Mouse (Mus musculus): Measurements from ENCODE around the gene Adamts12. TPM values are rescaled to one million over a fixed set of nuclear protein-coding genes. Genes with fewer than 3 reads are reported as not detected.

The Adamts12 gene
- 3.0 and 5.1 TPM in 2 replicates for polyA plus RNA-seq (2016; fragmentation: Nextera tagmentation; extraction: Ambion mirVana)

- H3K4me3 ChIP-seq = peak within 1 kb of the TSS; percentile 31
- H3K9ac ChIP-seq (replicated peaks) = 0 out of 2 replicates have a peak within 1 kb of the TSS, but pooled peaks have one; percentile 15
- H3K4me2 ChIP-seq (replicated peaks) = peak within 1 kb of the TSS; percentile 51
- peaks cover 29% of the 10 kb centered on the region for H3K4me1 ChIP-seq
- no peaks in the 10 kb centered on the region for H3K9me3 ChIP-seq
- H3K36me3 ChIP-seq = no peaks in the 10 kb centered on the region
- H3K27ac ChIP-seq (replicated peaks) = peak within 1 kb of the TSS; percentile 46
- ATAC-seq (ENCODE audit: low FRiP score, low read depth) = peak; percentile 67
- WGBS = 3% methylated on average over 25 of the region's 25 CpGs
- no peaks in the 10 kb centered on the region; the same call in none of the 2 replicates for H3K27me3 ChIP-seq
Observed at GRCm38 (mm10) chr15:11064558-11065411, at the start of gene Adamts12. Gene Adamts12, plus strand, starts transcription at chr15:11064790.

- H3K27me3 ChIP-seq = no peaks in the 10 kb centered on the region
- ATAC-seq (ENCODE audit: low FRiP score, low read depth) = no peak
- 11% methylated on average over 2 of the region's 2 CpGs for WGBS
- H3K36me3 ChIP-seq = no peaks in the 10 kb centered on the region
- H3K4me2 ChIP-seq (replicated peaks) = no peak overlapping the region
- H3K4me1 ChIP-seq = no peaks in the 10 kb centered on the region
- H3K9me3 ChIP-seq = no peaks in the 10 kb centered on the region
- H3K4me3 ChIP-seq = no peak overlapping the region
- H3K9ac ChIP-seq (replicated peaks) = no peak overlapping the region
- no peak overlapping the region for H3K27ac ChIP-seq (replicated peaks)
Observed at GRCm38 (mm10) chr15:11014931-11015330, 49.7 kb upstream of the Adamts12 start.

GRCm38 (mm10) chr15:11026801-11027561 is 37.6 kb upstream of the Adamts12 start:
- H3K4me1 ChIP-seq = no peaks in the 10 kb centered on the region
- H3K9me3 ChIP-seq = no peaks in the 10 kb centered on the region
- H3K4me2 ChIP-seq (replicated peaks) = no peak overlapping the region
- H3K4me3 ChIP-seq = no peak overlapping the region
- no peak overlapping the region for H3K27ac ChIP-seq (replicated peaks)
- WGBS = 79% methylated on average over 4 of the region's 4 CpGs
- H3K9ac ChIP-seq (replicated peaks) = no peak overlapping the region
- H3K36me3 ChIP-seq = no peaks in the 10 kb centered on the region
- no peaks in the 10 kb centered on the region for H3K27me3 ChIP-seq
- no peak for ATAC-seq (ENCODE audit: low FRiP score, low read depth)

- no peak for ATAC-seq (ENCODE audit: low FRiP score, low read depth)
- Histone ChIP-seq H3K9me3 (no peaks in the 10 kb centered on the region), H3K4me1 (no peaks in the 10 kb centered on the region), H3K4me3 (no peak overlapping the region), H3K27me3 (peaks cover 21% of the 10 kb centered on the region), H3K4me2 (replicated peaks) (no peak overlapping the region), H3K9ac (replicated peaks) (no peak overlapping the region), H3K36me3 (no peaks in the 10 kb centered on the region), H3K27ac (replicated peaks) (no peak overlapping the region)
- WGBS = 81% methylated on average over 3 of the region's 3 CpGs
Observed at GRCm38 (mm10) chr15:11030188-11030587, 34.4 kb upstream of the Adamts12 start.

- WGBS = 5% methylated on average over 34 of the region's 34 CpGs
- H3K27me3 ChIP-seq = peaks cover 53% of the 10 kb centered on the region
- ATAC-seq (ENCODE audit: low FRiP score, low read depth) = no peak
Observed at GRCm38 (mm10) chr15:11035947-11036474, 28.6 kb upstream of the Adamts12 start.

GRCm38 (mm10) chr15:11036535-11037375 is 27.8 kb upstream of the Adamts12 start:
- WGBS = 3% methylated on average over 49 of the region's 49 CpGs
- peak overlapping the region; percentile 24; the same call in 1 of the 2 replicates for H3K9ac ChIP-seq (replicated peaks)
- peaks cover 20% of the 10 kb centered on the region for H3K4me1 ChIP-seq
- no peaks in the 10 kb centered on the region for H3K9me3 ChIP-seq
- no peak overlapping the region for H3K27ac ChIP-seq (replicated peaks)
- H3K36me3 ChIP-seq = no peaks in the 10 kb centered on the region
- ATAC-seq (ENCODE audit: low FRiP score, low read depth) = peak; percentile 45; the same call in 1 of the 2 replicates
- H3K27me3 ChIP-seq = peaks cover 53% of the 10 kb centered on the region
- H3K4me2 ChIP-seq (replicated peaks) = peak overlapping the region; percentile 57
- H3K4me3 ChIP-seq = peak overlapping the region; percentile 40

More at GRCm38 (mm10) chr15:11035947-11036474, 28.6 kb upstream of the Adamts12 start:
- Histone ChIP-seq H3K27ac (replicated peaks) (no peak overlapping the region), H3K4me2 (replicated peaks) (peak overlapping the region; percentile 57), H3K4me1 (peaks cover 20% of the 10 kb centered on the region), H3K36me3 (no peaks in the 10 kb centered on the region), H3K9ac (replicated peaks) (0 out of 2 replicates have a peak overlapping the region, but pooled peaks have one; percentile 24), H3K4me3 (peak overlapping the region; percentile 40), H3K9me3 (no peaks in the 10 kb centered on the region)

- H3K36me3 ChIP-seq = no peaks in the 10 kb centered on the region
- H3K4me1 ChIP-seq = peaks cover 20% of the 10 kb centered on the region
- no peak overlapping the region for H3K27ac ChIP-seq (replicated peaks)
- H3K4me2 ChIP-seq (replicated peaks) = peak overlapping the region; percentile 57
- WGBS = 6% methylated on average over 8 of the region's 8 CpGs
- peak overlapping the region; percentile 24; the same call in 1 of the 2 replicates for H3K9ac ChIP-seq (replicated peaks)
- peak overlapping the region; percentile 40 for H3K4me3 ChIP-seq
- 0 out of 2 replicates have a peak, but pooled peaks have one; percentile 35 for ATAC-seq (ENCODE audit: low FRiP score, low read depth)
- H3K9me3 ChIP-seq = no peaks in the 10 kb centered on the region
- H3K27me3 ChIP-seq = peaks cover 53% of the 10 kb centered on the region
Observed at GRCm38 (mm10) chr15:11037376-11037695, 27.3 kb upstream of the Adamts12 start.

GRCm38 (mm10) chr15:11037711-11038110 is 26.9 kb upstream of the Adamts12 start, which contains the start of gene Rxfp3:
Gene Rxfp3, minus strand, starts transcription at chr15:11037991.
- WGBS = 3% methylated on average over 16 of the region's 16 CpGs
- no peak for ATAC-seq (ENCODE audit: low FRiP score, low read depth)
- H3K4me3 ChIP-seq = peak within 1 kb of the TSS; percentile 40
- peak within 1 kb of the TSS; percentile 24; the same call in 1 of the 2 replicates for H3K9ac ChIP-seq (replicated peaks)
- H3K36me3 ChIP-seq = no peaks in the 10 kb centered on the region
- H3K4me2 ChIP-seq (replicated peaks) = peak within 1 kb of the TSS; percentile 57
- peaks cover 20% of the 10 kb centered on the region for H3K4me1 ChIP-seq
- no peaks in the 10 kb centered on the region for H3K9me3 ChIP-seq
- H3K27ac ChIP-seq (replicated peaks) = no peak within 1 kb of the TSS
- H3K27me3 ChIP-seq = peaks cover 53% of the 10 kb centered on the region

GRCm38 (mm10) chr15:11038476-11038875 is 26.1 kb upstream of the Adamts12 start:
- Histone ChIP-seq H3K4me1 (peaks cover 20% of the 10 kb centered on the region), H3K4me2 (replicated peaks) (no peak overlapping the region), H3K9me3 (no peaks in the 10 kb centered on the region), H3K27ac (replicated peaks) (no peak overlapping the region), H3K4me3 (no peak overlapping the region), H3K36me3 (no peaks in the 10 kb centered on the region), H3K27me3 (peaks cover 48% of the 10 kb centered on the region), H3K9ac (replicated peaks) (no peak overlapping the region)
- no peak for ATAC-seq (ENCODE audit: low FRiP score, low read depth)
- WGBS = 3% methylated on average over 12 of the region's 12 CpGs

GRCm38 (mm10) chr15:11040067-11040466 is 24.5 kb upstream of the Adamts12 start:
- Histone ChIP-seq H3K4me2 (replicated peaks) (no peak overlapping the region), H3K9ac (replicated peaks) (no peak overlapping the region), H3K27me3 (peaks cover 33% of the 10 kb centered on the region), H3K4me3 (no peak overlapping the region), H3K27ac (replicated peaks) (no peak overlapping the region), H3K4me1 (peaks cover 20% of the 10 kb centered on the region), H3K36me3 (no peaks in the 10 kb centered on the region), H3K9me3 (no peaks in the 10 kb centered on the region)
- 59% methylated on average over 5 of the region's 5 CpGs for WGBS
- ATAC-seq (ENCODE audit: low FRiP score, low read depth) = no peak

- Histone ChIP-seq H3K36me3 (no peaks in the 10 kb centered on the region), H3K27ac (replicated peaks) (no peak overlapping the region), H3K4me3 (no peak overlapping the region), H3K9me3 (no peaks in the 10 kb centered on the region), H3K4me2 (replicated peaks) (no peak overlapping the region), H3K4me1 (peaks cover 14% of the 10 kb centered on the region), H3K9ac (replicated peaks) (no peak overlapping the region), H3K27me3 (peaks cover 21% of the 10 kb centered on the region)
- 81% methylated on average over 2 of the region's 2 CpGs for WGBS
- ATAC-seq (ENCODE audit: low FRiP score, low read depth) = no peak
Observed at GRCm38 (mm10) chr15:11041229-11041628, 23.4 kb upstream of the Adamts12 start.
